Mouse (Mus musculus) midbrain, postnatal 0 days (tissue): ENCODE measurements around the gene Naa38. TPM values are rescaled to one million over a fixed set of nuclear protein-coding genes. Genes with fewer than 3 reads are reported as not detected.

Source experiments
- ATAC-seq: fragments of 200-750 bp; cut with Nextera tagmentation; 2 replicates; pipeline ENCODE4 v1.8.0; 2017; ENCODE audit warnings: moderate number of reproducible peaks, mild to moderate bottlenecking, moderate TSS enrichment, moderate library complexity; ENCODE audit not compliant: low FRiP score
- DNase-seq: peaks from one replicate; pipeline ENCODE4 v3.0.0-alpha.2; 2015; ENCODE audit warnings: low spot score
- H3K27ac ChIP-seq: fragments of 300-500 bp; sonication (generic); 2 replicates; pipeline ENCODE4 v1.5.1; 2014; ENCODE audit warnings: low read depth, mild to moderate bottlenecking, low read length, mixed read lengths
- H3K27me3 ChIP-seq: fragments of 300-500 bp; sonication (generic); 2 replicates; pipeline ENCODE4 v1.6.1; 2014; ENCODE audit warnings: low read length, control low read depth, mixed read lengths; ENCODE audit not compliant: insufficient read depth
- H3K36me3 ChIP-seq: fragments of 300-500 bp; sonication (generic); 2 replicates; pipeline ENCODE4 v1.6.1; 2014; ENCODE audit warnings: low read length, control low read depth, mixed read lengths; ENCODE audit not compliant: insufficient read depth
- H3K4me1 ChIP-seq: fragments of 300-500 bp; sonication (generic); 2 replicates; pipeline ENCODE4 v1.6.1; 2014; ENCODE audit warnings: mild to moderate bottlenecking, control low read depth, antibody characterized with exemption, low read length, mixed read lengths; ENCODE audit not compliant: insufficient read depth
- H3K4me2 ChIP-seq: fragments of 300-500 bp; sonication (generic); 2 replicates; pipeline ENCODE4 v1.6.1; 2014; ENCODE audit warnings: low read depth, mild to moderate bottlenecking, low read length, mixed read lengths; ENCODE audit not compliant: poor library complexity, severe bottlenecking
- H3K4me3 ChIP-seq: fragments of 300-500 bp; sonication (generic); 2 replicates; pipeline ENCODE4 v1.5.1; 2014; ENCODE audit warnings: low read depth, mild to moderate bottlenecking, low read length, moderate library complexity
- H3K9ac ChIP-seq: fragments of 300-500 bp; sonication (generic); replicated peaks from 2 replicates; pipeline ENCODE4 v1.6.1; 2014; ENCODE audit warnings: mild to moderate bottlenecking, low read length, moderate library complexity, mixed read lengths; ENCODE audit not compliant: poor library complexity, severe bottlenecking
- H3K9me3 ChIP-seq: fragments of 300-500 bp; sonication (generic); 2 replicates; pipeline ENCODE4 v1.6.1; 2016; ENCODE audit warnings: low read length, control low read depth
- CTCF ChIP-seq: IDR thresholded peaks from 2 replicates; pipeline ENCODE4 v1.5.1; 2016; ENCODE audit warnings: antibody characterized with exemption, mild to moderate bottlenecking
- WGBS: fragments of 180-500 bp; shearing (Covaris S2); extraction: QIAGEN DNeasy Blood & Tissue Kit; methylation state at CpG from one replicate; pipeline ENCODE4 v1.1.7; 2014; 5-methylcytosine and 5-hydroxymethylcytosine counted together
- polyA plus RNA-seq: library from polyadenylated mRNA; unstranded; fragments of >200 nt; fragmentation: Nextera tagmentation; extraction: Ambion mirVana; gene quantifications from 2 replicates; pipeline ENCODE4 v1.2.1, GENCODE M21; 2015
- total RNA-seq: library from RNA; depleted of rRNA; stranded (reverse); fragments of >200 nt; gene quantifications from 2 replicates; pipeline ENCODE4 v1.2.3, GENCODE M21; 2014

The Naa38 gene
- total and polyA plus RNA-seq, 2 experiments from 2014 or later: 95.9 to 120 TPM

GRCm38 (mm10) chr11:69364376-69364775 lies 30.9 kb upstream of the Naa38 start:
- Histone ChIP-seq H3K27ac (no peak overlapping the region), H3K9me3 (no peaks in the 10 kb centered on the region), H3K36me3 (peaks cover 44% of the 10 kb centered on the region), H3K4me1 (peaks cover 12% of the 10 kb centered on the region), H3K9ac (no peak overlapping the region; the same call in 1 of the 2 replicates), H3K4me3 (no peak overlapping the region), H3K4me2 (0 out of 2 replicates have a peak overlapping the region, but pooled peaks have one; percentile 10), H3K27me3 (no peaks in the 10 kb centered on the region)
- WGBS: 49% methylated on average over 8 of the region's 8 CpGs
- TF ChIP-seq CTCF: no peak
- no peak for ATAC-seq
- DNase-seq: no peak

- 7% methylated on average over 6 of the region's 6 CpGs for WGBS
- TF ChIP-seq CTCF: no peak
- H3K27me3 ChIP-seq: no peaks in the 10 kb centered on the region
- no peaks in the 10 kb centered on the region for H3K9me3 ChIP-seq
- peak overlapping the region; percentile 99; the same call in 1 of the 2 replicates for H3K27ac ChIP-seq
- no peak overlapping the region for H3K4me3 ChIP-seq
- ATAC-seq (peak; percentile 55), DNase-seq (peak; percentile 92)
- H3K4me2 ChIP-seq: peak overlapping the region; percentile 88; the same call in 1 of the 2 replicates
- peaks cover 38% of the 10 kb centered on the region for H3K36me3 ChIP-seq
- H3K4me1 ChIP-seq: peaks cover 12% of the 10 kb centered on the region
- 0 out of 2 replicates have a peak overlapping the region, but pooled peaks have one; percentile 52 for H3K9ac ChIP-seq
These were observed 30.4 kb upstream of the Naa38 start for GRCm38 (mm10) chr11:69364910-69365309.

- Histone ChIP-seq H3K4me2 (peak overlapping the region; percentile 88), H3K9me3 (no peaks in the 10 kb centered on the region), H3K4me3 (peak overlapping the region; percentile 89), H3K4me1 (peaks cover 12% of the 10 kb centered on the region), H3K36me3 (peaks cover 30% of the 10 kb centered on the region), H3K27me3 (no peaks in the 10 kb centered on the region), H3K27ac (peak overlapping the region; percentile 99), H3K9ac (peak overlapping the region; percentile 52)
- 19% methylated on average over 6 of the region's 6 CpGs for WGBS
- DNase-seq (no peak), ATAC-seq (no peak)
- no peak for TF ChIP-seq CTCF
These were observed 29.6 kb upstream of the Naa38 start for GRCm38 (mm10) chr11:69365722-69366121.

- peak; percentile 97 for DNase-seq
- H3K4me2 ChIP-seq: peak overlapping the region; percentile 88
- peak; percentile 39 for TF ChIP-seq CTCF
- H3K36me3 ChIP-seq: peaks cover 24% of the 10 kb centered on the region
- H3K27me3 ChIP-seq: no peaks in the 10 kb centered on the region
- ATAC-seq: peak; percentile 82
- WGBS: 2% methylated on average over 26 of the region's 26 CpGs
- H3K4me1 ChIP-seq: peaks cover 14% of the 10 kb centered on the region
- peak overlapping the region; percentile 99 for H3K27ac ChIP-seq
- no peaks in the 10 kb centered on the region for H3K9me3 ChIP-seq
- peak overlapping the region; percentile 89 for H3K4me3 ChIP-seq
- H3K9ac ChIP-seq: peak overlapping the region; percentile 52
These were observed 29.0 kb upstream of the Naa38 start for GRCm38 (mm10) chr11:69366157-69366854.

- Histone ChIP-seq H3K4me2 (peak overlapping the region; percentile 88), H3K36me3 (peaks cover 17% of the 10 kb centered on the region), H3K9me3 (no peaks in the 10 kb centered on the region), H3K27me3 (no peaks in the 10 kb centered on the region), H3K27ac (peak overlapping the region; percentile 99), H3K4me3 (peak overlapping the region; percentile 89), H3K4me1 (peaks cover 18% of the 10 kb centered on the region), H3K9ac (peak overlapping the region; percentile 50)
- peak; percentile 52 for DNase-seq
- ATAC-seq: no peak
- peak; percentile 7; the same call in 1 of the 2 replicates for TF ChIP-seq CTCF
- under 1% methylated on average over 22 of the region's 22 CpGs for WGBS
These were observed 28.3 kb upstream of the Naa38 start for GRCm38 (mm10) chr11:69366855-69367615.
